Mouse (Mus musculus): ENCODE measurements around the gene Srsf4. TPM values are rescaled to one million over a fixed set of nuclear protein-coding genes. Genes with fewer than 3 reads are reported as not detected.

The Srsf4 gene
- 135 and 142 TPM in 2 replicates for polyA plus RNA-seq (2016; fragmentation: Nextera tagmentation; extraction: Ambion mirVana)

DNA sequence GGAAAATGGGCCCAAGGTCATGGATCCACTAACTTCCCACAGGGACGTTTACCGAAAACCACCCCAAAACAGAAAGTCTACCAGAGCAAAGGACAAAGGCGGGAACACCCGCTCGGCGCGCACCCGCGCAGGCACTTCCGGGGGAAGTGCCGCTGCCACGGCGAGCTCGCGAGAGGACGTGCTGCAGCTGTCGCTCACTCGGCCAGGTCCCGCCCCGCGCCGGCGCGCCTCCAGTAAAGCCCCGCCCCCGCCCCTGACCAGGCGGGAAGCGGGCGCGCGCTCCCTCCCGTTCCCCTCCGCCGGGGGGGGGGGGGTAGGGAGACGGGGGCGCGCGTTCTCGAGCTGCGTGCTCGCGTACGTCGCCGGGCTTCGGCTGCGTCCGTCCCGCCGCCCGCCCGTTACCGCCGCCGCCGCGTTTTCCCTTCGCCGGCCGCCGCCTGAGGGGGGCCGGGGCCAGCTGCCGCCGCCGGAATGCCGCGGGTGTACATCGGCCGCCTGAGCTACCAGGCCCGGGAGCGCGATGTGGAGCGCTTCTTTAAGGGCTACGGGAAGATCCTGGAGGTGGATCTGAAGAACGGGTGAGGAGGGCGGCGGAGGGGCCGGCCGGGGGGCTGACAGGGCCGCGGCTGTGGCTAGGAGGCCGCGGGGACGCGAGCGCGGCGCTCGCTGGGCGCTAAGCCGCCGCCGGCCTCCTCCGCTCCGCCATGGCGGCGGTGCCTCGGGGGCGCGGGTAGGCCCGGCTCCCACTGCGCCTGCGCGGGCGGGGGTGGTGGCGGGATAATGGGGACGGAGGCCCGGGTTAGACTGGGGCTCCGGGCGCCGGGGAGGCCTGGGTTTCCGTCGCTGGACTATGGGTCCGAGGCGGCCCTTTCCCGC is at the start of gene Srsf4:
Srsf4 (plus strand) TSS at position 325 of the 876 bp plus-strand sequence.
- Histone ChIP-seq H3K27ac (peak within 1 kb of the TSS; percentile 100), H3K9me3 (replicated peaks) (no peaks in the 10 kb centered on the region), H3K27me3 (ENCODE audit: low read depth, poor library complexity, severe bottlenecking) (no peaks in the 10 kb centered on the region), H3K4me1 (peaks cover 40% of the 10 kb centered on the region), H3K36me3 (peaks cover 15% of the 10 kb centered on the region), H3K4me3 (peak within 1 kb of the TSS; percentile 97)
- peak; percentile 99 for DNase-seq (ENCODE audit: low spot score)
- WGBS, result 0% methylated on average over 97 of the region's 116 CpGs

DNA sequence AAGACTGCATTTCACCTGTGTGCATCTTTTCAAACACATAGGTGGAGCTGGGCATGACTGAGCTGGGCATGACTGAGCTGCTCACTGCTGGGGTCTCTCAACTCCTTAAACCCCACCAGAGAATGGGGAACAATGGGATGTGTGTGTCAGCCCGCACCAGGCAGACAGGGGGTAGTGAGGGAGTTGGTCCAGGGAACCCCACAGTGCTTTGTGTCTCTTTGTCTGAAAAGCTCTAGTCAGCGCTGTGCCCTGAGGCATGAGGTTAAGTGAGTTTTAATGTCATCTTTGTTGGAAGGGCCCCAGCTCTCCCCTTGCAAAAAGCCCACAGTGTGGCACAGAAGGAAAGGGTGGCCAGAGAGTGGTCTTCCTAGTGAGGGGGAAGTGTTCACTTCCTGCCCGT is 48.5 kb upstream of the Srsf4 start:
- Histone ChIP-seq H3K27me3 (ENCODE audit: low read depth, poor library complexity, severe bottlenecking) (0 out of 2 replicates have a peak, but pooled peaks cover 3% of the 10 kb centered on the region), H3K36me3 (no peaks in the 10 kb centered on the region; the same call in 1 of the 2 replicates), H3K4me1 (peaks cover 51% of the 10 kb centered on the region), H3K27ac (peak overlapping the region; percentile 38; the same call in 1 of the 2 replicates), H3K9me3 (replicated peaks) (no peaks in the 10 kb centered on the region), H3K4me3 (no peak overlapping the region)
- no peak for DNase-seq (ENCODE audit: low spot score)
- WGBS, result 74% methylated on average over 3 of the region's 3 CpGs

DNA sequence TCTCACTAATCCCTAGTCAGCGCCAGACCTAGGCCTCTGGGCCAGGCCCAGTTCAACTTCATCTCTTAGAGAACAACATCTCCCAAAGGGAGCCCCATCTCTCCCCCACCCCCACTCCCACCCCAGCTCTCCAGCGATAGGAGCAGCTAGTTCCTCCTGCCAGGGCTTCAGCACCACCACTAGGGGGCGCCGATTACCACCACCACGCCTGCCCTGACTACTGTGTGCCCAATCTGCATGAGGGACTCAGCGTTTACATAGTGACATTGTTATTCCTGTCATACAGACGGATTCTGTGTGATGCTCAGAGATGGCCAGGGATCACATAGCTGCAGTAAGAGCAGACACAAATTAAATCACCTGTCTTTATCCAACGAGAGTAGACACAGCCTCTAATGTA is 47.6 kb upstream of the Srsf4 start:
- H3K27ac ChIP-seq, result 0 out of 2 replicates have a peak overlapping the region, but pooled peaks have one; percentile 38
- no peaks in the 10 kb centered on the region for H3K9me3 ChIP-seq (replicated peaks)
- no peaks in the 10 kb centered on the region for H3K27me3 ChIP-seq (ENCODE audit: low read depth, poor library complexity, severe bottlenecking)
- no peaks in the 10 kb centered on the region for H3K36me3 ChIP-seq
- WGBS, result 47% methylated on average over 8 of the region's 8 CpGs
- peaks cover 43% of the 10 kb centered on the region for H3K4me1 ChIP-seq
- no peak for DNase-seq (ENCODE audit: low spot score)
- no peak overlapping the region for H3K4me3 ChIP-seq

DNA sequence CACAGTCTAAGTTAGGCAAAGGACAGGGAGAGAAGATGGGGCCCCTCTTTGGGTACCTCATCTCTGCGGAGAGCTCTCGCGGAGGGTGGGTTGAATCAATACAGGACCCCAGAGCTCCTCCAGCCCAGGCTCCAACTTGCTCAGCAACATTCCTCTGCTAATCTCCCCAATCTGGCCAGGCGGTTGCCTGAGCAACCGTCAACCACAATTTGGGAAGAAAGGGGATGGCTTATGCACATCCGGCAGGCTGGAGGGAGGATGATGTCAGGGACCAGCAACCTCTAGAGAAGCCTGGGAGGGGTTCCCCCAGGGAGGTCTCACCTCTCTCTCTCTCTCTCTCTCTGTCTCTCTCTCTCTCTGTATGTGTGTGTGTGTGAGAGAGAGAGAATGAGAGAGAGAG is 46.5 kb upstream of the Srsf4 start:
- WGBS, result 3% methylated on average over 6 of the region's 6 CpGs
- H3K4me1 ChIP-seq, result peaks cover 33% of the 10 kb centered on the region
- peak overlapping the region; percentile 66 for H3K27ac ChIP-seq

DNA sequence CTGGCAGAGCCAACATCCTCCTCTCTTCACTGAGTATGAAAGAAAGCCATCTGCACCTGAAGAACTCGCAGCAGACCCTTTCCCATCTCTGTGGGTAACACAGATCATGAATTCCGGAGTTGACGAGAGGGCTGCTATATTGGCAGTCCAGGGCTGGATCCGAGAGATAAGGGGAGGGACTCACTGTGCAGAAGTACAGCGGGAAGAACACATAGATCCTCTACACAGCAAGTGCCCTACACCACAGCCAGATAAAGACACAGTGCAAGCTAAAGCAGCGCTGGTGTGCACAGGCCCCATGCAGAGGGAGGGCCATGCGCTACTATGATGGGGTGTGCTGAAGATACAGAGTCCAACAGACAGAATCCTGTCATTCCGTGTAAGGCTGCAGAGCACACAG is 44.3 kb upstream of the Srsf4 start:
- 85% methylated on average over 8 of the region's 8 CpGs for WGBS
- H3K4me1 ChIP-seq, result peaks cover 48% of the 10 kb centered on the region
- H3K9me3 ChIP-seq (replicated peaks), result no peaks in the 10 kb centered on the region
- no peak overlapping the region for H3K4me3 ChIP-seq
- DNase-seq (ENCODE audit: low spot score), result no peak
- H3K27ac ChIP-seq, result peak overlapping the region; percentile 12; the same call in 1 of the 2 replicates
- H3K36me3 ChIP-seq, result no peaks in the 10 kb centered on the region
- H3K27me3 ChIP-seq (ENCODE audit: low read depth, poor library complexity, severe bottlenecking), result no peaks in the 10 kb centered on the region

More for the DNA sequence above, 46.5 kb upstream of the Srsf4 start:
- no peaks in the 10 kb centered on the region for H3K27me3 ChIP-seq (ENCODE audit: low read depth, poor library complexity, severe bottlenecking)
- no peak overlapping the region for H3K4me3 ChIP-seq
- DNase-seq (ENCODE audit: low spot score), result peak; percentile 66
- H3K9me3 ChIP-seq (replicated peaks), result no peaks in the 10 kb centered on the region
- H3K36me3 ChIP-seq, result no peaks in the 10 kb centered on the region

DNA sequence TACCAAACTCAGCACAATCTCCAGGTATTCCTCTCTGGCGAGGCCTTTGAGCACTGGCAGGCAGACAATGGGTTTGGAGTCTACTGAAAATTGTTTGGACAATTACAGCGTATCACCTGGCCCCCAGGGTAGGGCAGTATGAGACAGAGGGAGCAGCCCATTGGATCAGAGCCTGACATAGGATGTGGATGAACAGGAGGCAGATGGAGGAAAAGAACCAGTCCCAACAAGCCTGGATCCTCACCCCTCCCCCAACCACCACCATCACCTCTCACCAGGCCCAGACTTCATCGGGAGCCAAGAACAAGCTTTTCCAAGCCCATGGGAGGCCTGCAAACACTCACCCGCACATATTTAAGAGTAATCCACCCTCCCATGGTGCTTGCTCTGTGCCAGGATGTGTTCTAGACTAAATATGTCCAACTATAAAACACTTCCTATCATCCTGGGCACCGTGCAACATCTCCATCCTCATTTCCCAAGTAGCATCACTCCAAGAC is 41.8 kb upstream of the Srsf4 start:
- peaks cover 53% of the 10 kb centered on the region for H3K4me1 ChIP-seq
- H3K27me3 ChIP-seq (ENCODE audit: low read depth, poor library complexity, severe bottlenecking), result peaks cover 22% of the 10 kb centered on the region
- 76% methylated on average over 5 of the region's 5 CpGs for WGBS
- no peaks in the 10 kb centered on the region for H3K36me3 ChIP-seq
- no peak for DNase-seq (ENCODE audit: low spot score)
- H3K9me3 ChIP-seq (replicated peaks), result no peaks in the 10 kb centered on the region
- peak overlapping the region; percentile 3; the same call in 1 of the 2 replicates for H3K27ac ChIP-seq
- H3K4me3 ChIP-seq, result no peak overlapping the region

DNA sequence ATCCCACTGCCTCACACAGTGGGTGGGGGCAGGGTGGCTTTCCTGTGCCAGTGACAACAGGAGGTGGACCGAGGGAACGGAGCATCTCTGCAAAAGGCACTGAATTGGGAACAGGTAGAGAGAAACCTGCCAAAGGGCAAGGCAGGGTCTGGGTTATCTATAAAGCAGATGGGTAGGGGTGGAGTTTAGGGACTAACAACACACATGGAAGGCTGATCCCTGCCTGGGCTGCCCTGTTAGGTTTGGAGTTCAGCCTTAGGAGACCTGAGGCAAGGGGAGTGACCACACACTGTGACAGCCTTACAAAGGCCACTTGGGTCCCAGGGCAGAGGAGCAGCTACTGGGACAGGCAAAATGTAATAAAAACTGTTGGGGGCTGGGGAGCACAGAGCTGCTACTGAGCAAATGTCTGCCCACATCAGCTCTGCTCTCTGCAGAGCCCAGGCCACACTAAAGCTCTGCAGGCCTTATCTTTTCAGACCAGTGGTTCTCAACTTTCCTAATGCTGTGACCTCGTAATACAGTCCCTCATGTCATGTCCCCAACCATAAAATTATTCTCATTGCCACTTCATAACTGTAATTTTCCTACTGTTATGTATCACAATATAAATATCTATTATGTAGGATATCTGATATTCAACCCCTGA is 40.5 kb upstream of the Srsf4 start:
- Histone ChIP-seq H3K4me3 (no peak overlapping the region), H3K9me3 (replicated peaks) (no peaks in the 10 kb centered on the region), H3K36me3 (no peaks in the 10 kb centered on the region), H3K27me3 (ENCODE audit: low read depth, poor library complexity, severe bottlenecking) (peaks cover 33% of the 10 kb centered on the region), H3K27ac (peak overlapping the region; percentile 19; the same call in 1 of the 2 replicates), H3K4me1 (peaks cover 55% of the 10 kb centered on the region)
- no peak for DNase-seq (ENCODE audit: low spot score)
- WGBS, result 77% methylated on average over 3 of the region's 3 CpGs

DNA sequence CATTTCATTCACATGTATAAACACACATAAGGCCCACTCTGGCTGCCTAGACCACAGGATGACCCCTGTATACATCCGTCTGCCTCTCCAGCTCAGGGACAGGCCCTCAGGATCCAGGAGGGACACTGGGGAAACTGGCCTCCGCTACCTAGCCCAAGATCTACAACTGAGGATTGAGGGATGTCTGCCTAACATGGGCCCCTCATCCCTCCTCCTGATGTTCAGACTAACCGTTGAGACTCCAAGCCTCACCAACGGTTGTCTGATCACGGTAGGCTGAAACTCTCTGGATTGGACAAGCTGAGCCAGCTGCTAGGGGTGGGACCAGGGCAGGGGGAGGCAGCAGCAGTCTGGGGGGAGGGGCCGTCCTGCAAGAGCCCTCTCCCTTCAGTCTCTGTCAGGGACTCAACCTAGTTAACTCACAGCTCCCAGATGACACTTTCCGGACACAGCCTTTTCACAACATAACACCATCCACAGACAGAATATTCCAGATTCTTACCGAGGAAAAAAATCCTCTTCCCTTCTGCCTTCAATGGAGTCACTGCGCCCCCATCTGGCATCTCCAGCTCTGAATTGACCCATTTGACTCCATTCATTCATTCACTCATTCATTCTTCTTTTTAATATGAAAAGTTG is 39.3 kb upstream of the Srsf4 start:
- Histone ChIP-seq H3K27me3 (ENCODE audit: low read depth, poor library complexity, severe bottlenecking) (peaks cover 34% of the 10 kb centered on the region), H3K4me1 (peaks cover 54% of the 10 kb centered on the region), H3K4me3 (no peak overlapping the region), H3K9me3 (replicated peaks) (no peaks in the 10 kb centered on the region), H3K27ac (no peak overlapping the region), H3K36me3 (no peaks in the 10 kb centered on the region)
- no peak for DNase-seq (ENCODE audit: low spot score)
- 27% methylated on average over 9 of the region's 9 CpGs for WGBS

DNA sequence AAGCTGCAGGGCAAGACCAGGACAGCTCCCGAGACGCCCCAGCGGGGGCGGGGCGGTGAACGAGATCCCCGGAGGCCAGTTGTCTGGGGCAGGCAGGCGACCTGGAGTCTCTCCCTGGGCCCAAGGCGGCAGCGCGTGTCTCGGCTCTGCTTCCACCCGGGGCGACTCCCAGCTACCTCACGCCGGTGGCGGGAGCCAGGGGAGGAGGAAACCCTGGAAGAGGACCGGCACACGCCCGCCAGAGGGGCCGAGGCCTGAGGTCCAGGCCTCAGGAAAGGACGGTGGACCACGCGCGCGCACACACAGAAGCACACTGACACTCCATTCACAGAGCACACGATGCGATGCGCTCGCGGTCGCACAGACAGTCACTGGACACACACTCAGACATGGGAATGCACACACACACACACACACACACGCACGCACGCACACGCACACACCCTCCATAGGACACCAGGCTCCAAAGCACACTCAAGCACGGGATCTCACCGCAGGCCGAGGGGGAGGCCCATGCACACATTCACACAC is 37.0 kb upstream of the Srsf4 start:
- Histone ChIP-seq H3K27me3 (ENCODE audit: low read depth, poor library complexity, severe bottlenecking) (peaks cover 49% of the 10 kb centered on the region), H3K4me3 (peak overlapping the region; percentile 77), H3K27ac (peak overlapping the region; percentile 88), H3K36me3 (no peaks in the 10 kb centered on the region), H3K9me3 (replicated peaks) (no peaks in the 10 kb centered on the region), H3K4me1 (peaks cover 48% of the 10 kb centered on the region)
- under 1% methylated on average over 37 of the region's 39 CpGs for WGBS
- peak; percentile 68 for DNase-seq (ENCODE audit: low spot score)

DNA sequence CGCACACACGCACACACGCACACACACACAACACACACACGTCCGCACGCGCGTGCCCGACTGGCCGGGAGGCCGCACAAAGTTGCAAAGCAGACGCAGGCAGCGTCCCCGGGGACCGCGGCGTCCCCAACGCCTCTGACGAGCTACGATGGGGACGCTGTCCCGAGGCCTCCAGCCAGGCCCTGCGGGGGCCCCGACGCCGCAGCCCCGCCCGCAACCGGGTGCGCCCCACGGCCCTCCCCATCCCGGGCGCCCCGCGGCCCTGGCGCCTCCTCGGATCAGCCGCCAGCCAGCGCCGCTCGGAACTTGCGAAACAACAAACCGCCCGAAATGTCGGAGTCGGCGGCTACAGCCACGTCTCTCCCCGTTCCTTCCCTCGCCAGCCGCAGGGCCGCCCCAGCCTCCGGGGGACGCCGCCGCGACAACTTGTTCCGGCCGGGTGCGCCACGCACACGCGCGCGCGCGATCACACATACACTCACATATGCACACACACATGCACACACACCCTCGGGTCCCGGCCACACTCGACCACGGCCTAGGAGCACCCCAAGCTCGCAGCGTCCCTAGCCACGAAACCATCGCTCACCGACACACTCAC is 36.4 kb upstream of the Srsf4 start:
- H3K9me3 ChIP-seq (replicated peaks), result no peaks in the 10 kb centered on the region
- H3K27me3 ChIP-seq (ENCODE audit: low read depth, poor library complexity, severe bottlenecking), result peaks cover 49% of the 10 kb centered on the region
- no peaks in the 10 kb centered on the region for H3K36me3 ChIP-seq
- DNase-seq (ENCODE audit: low spot score), result peak; percentile 77
- 1% methylated on average over 71 of the region's 76 CpGs for WGBS
- peak overlapping the region; percentile 77 for H3K4me3 ChIP-seq
- H3K27ac ChIP-seq, result peak overlapping the region; percentile 88
- H3K4me1 ChIP-seq, result peaks cover 48% of the 10 kb centered on the region

DNA sequence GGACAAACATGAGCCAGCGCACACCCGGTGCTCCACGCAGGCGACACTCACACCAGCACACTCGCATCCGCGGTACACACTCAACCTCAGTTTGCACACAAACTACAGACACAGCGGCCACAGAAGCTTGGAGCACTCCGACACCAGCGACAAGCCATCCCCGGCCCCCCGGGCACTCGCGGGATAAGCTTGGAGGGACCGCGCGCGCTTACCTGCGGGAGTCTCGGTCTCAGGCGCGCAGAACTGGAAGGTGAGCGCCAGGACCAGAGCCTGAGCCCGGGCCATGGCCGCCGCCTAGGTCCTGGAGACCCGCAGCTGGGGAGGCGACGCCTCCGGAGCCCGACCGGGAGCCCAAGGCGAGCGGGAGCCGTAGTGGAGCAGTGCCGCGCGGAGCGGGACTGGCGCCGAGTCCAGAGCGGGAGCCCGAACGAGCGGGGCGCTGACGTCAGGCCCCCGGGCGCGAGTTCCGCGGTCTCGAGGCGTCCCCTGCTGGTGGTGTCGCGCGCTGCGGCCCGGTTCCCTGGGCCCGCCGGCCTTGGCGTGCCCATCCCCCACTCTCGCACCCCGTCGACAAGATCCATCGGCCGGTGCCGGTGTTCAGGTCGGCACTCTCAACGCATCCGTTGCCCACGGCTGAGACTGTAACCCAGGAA is 35.4 kb upstream of the Srsf4 start, which contains the start of gene Ptpru:
Ptpru (minus strand) TSS at position 417 of the 653 bp plus-strand sequence.
- peak; percentile 97 for DNase-seq (ENCODE audit: low spot score)
- Histone ChIP-seq H3K4me3 (peak within 1 kb of the TSS; percentile 77), H3K27ac (peak within 1 kb of the TSS; percentile 88), H3K9me3 (replicated peaks) (no peaks in the 10 kb centered on the region), H3K4me1 (peaks cover 44% of the 10 kb centered on the region), H3K36me3 (no peaks in the 10 kb centered on the region), H3K27me3 (ENCODE audit: low read depth, poor library complexity, severe bottlenecking) (peaks cover 49% of the 10 kb centered on the region)
- WGBS, result under 1% methylated on average over 72 of the region's 72 CpGs
